Mouse (Mus musculus) midbrain, embryonic 14.5 days (tissue): ENCODE measurements around the gene Sumo2. TPM values are rescaled to one million over a fixed set of nuclear protein-coding genes. Genes with fewer than 3 reads are reported as not detected.

ENCODE experiments used
- ATAC-seq: fragments of 200-750 bp; cut with Nextera tagmentation; 2 replicates; pipeline ENCODE4 v1.8.0; 2017; ENCODE audit warnings: moderate number of reproducible peaks, moderate library complexity; ENCODE audit not compliant: low FRiP score, low TSS enrichment
- DNase-seq: peaks from one replicate; pipeline ENCODE4 v3.0.0-alpha.2; 2015
- H3K27ac ChIP-seq: fragments of 300-500 bp; sonication (generic); replicated peaks from 2 replicates; pipeline ENCODE4 v1.5.1; 2014; ENCODE audit warnings: mild to moderate bottlenecking, low read depth, low read length, moderate library complexity
- H3K27me3 ChIP-seq: fragments of 300-500 bp; sonication (generic); 2 replicates; pipeline ENCODE4 v1.6.1; 2014; ENCODE audit warnings: low read length, control low read depth, mixed read lengths; ENCODE audit not compliant: control insufficient read depth, insufficient read depth
- H3K36me3 ChIP-seq: fragments of 300-500 bp; sonication (generic); 2 replicates; pipeline ENCODE4 v1.6.1; 2014; ENCODE audit warnings: low read length, control low read depth; ENCODE audit not compliant: control insufficient read depth, insufficient read depth
- H3K4me1 ChIP-seq: fragments of 300-500 bp; sonication (generic); 2 replicates; pipeline ENCODE4 v1.6.1; 2014; ENCODE audit warnings: mild to moderate bottlenecking, antibody characterized with exemption, low read length, control low read depth; ENCODE audit not compliant: control insufficient read depth, insufficient read depth
- H3K4me2 ChIP-seq: fragments of 300-500 bp; sonication (generic); 2 replicates; pipeline ENCODE4 v1.6.1; 2014; ENCODE audit warnings: mild to moderate bottlenecking, low read length, moderate library complexity
- H3K4me3 ChIP-seq: fragments of 300-500 bp; sonication (generic); replicated peaks from 2 replicates; pipeline ENCODE4 v1.5.1; 2014; ENCODE audit warnings: low read depth, low read length
- H3K9ac ChIP-seq: fragments of 300-500 bp; sonication (generic); replicated peaks from 2 replicates; pipeline ENCODE4 v1.6.1; 2014; ENCODE audit warnings: mild to moderate bottlenecking, low read length, moderate library complexity
- H3K9me3 ChIP-seq: fragments of 300-500 bp; sonication (generic); 2 replicates; pipeline ENCODE4 v1.6.1; 2016; ENCODE audit warnings: low read length, control low read depth, mixed read lengths; ENCODE audit not compliant: control insufficient read depth
- WGBS: fragments of 180-500 bp; shearing (Covaris S2); extraction: QIAGEN DNeasy Blood & Tissue Kit; methylation state at CpG from one replicate; pipeline ENCODE4 v1.1.7; 2014; 5-methylcytosine and 5-hydroxymethylcytosine counted together
- polyA plus RNA-seq: library from polyadenylated mRNA; unstranded; fragments of >200 nt; fragmentation: Nextera tagmentation; extraction: Ambion mirVana; gene quantifications from 2 replicates; pipeline ENCODE4 v1.2.1, GENCODE M21; 2014

Gene Sumo2
- polyA plus RNA-seq, 1 experiment from 2014 or later: 1,259 TPM

GRCm38 (mm10) chr11:115522703-115523102, 13.4 kb downstream of the Sumo2 start:
- H3K4me2 ChIP-seq: no peak overlapping the region
- H3K9ac ChIP-seq: no peak overlapping the region
- 89% methylated on average over 2 of the region's 2 CpGs for WGBS
- no peak overlapping the region for H3K27ac ChIP-seq
- peaks cover 50% of the 10 kb centered on the region for H3K36me3 ChIP-seq
- H3K4me3 ChIP-seq: no peak overlapping the region
- H3K4me1 ChIP-seq: no peaks in the 10 kb centered on the region
- no peaks in the 10 kb centered on the region for H3K9me3 ChIP-seq
- no peak for ATAC-seq
- DNase-seq: no peak
- no peaks in the 10 kb centered on the region for H3K27me3 ChIP-seq

GRCm38 (mm10) chr11:115522238-115522637, 13.8 kb downstream of the Sumo2 start:
- Histone ChIP-seq H3K27ac (no peak overlapping the region), H3K4me1 (no peaks in the 10 kb centered on the region), H3K4me3 (no peak overlapping the region), H3K9me3 (no peaks in the 10 kb centered on the region), H3K9ac (no peak overlapping the region), H3K4me2 (no peak overlapping the region), H3K36me3 (peaks cover 45% of the 10 kb centered on the region), H3K27me3 (no peaks in the 10 kb centered on the region)
- 97% methylated on average over 2 of the region's 2 CpGs for WGBS
- ATAC-seq: no peak
- DNase-seq: no peak

GRCm38 (mm10) chr11:115521080-115521479, 15.0 kb downstream of the Sumo2 start:
- H3K4me1 ChIP-seq: no peaks in the 10 kb centered on the region
- H3K27me3 ChIP-seq: no peaks in the 10 kb centered on the region
- 90% methylated on average over 4 of the region's 4 CpGs for WGBS

GRCm38 (mm10) chr11:115520218-115520617, 15.9 kb downstream of the Sumo2 start:
- Histone ChIP-seq H3K4me1 (no peaks in the 10 kb centered on the region), H3K9me3 (no peaks in the 10 kb centered on the region), H3K4me2 (no peak overlapping the region), H3K27me3 (no peaks in the 10 kb centered on the region), H3K9ac (no peak overlapping the region), H3K27ac (no peak overlapping the region), H3K36me3 (peaks cover 25% of the 10 kb centered on the region), H3K4me3 (no peak overlapping the region)
- ATAC-seq (no peak), DNase-seq (no peak)
- 46% methylated on average over 2 of the region's 2 CpGs for WGBS

More at GRCm38 (mm10) chr11:115521080-115521479, 15.0 kb downstream of the Sumo2 start:
- H3K9me3 ChIP-seq: no peaks in the 10 kb centered on the region
- no peak overlapping the region for H3K4me2 ChIP-seq
- no peak overlapping the region for H3K4me3 ChIP-seq
- H3K36me3 ChIP-seq: peaks cover 34% of the 10 kb centered on the region
- no peak for DNase-seq
- H3K9ac ChIP-seq: no peak overlapping the region
- no peak overlapping the region for H3K27ac ChIP-seq
- no peak for ATAC-seq

- Histone ChIP-seq H3K4me3 (no peak overlapping the region), H3K27me3 (no peaks in the 10 kb centered on the region), H3K4me1 (no peaks in the 10 kb centered on the region), H3K9ac (no peak overlapping the region), H3K4me2 (no peak overlapping the region), H3K36me3 (peaks cover 19% of the 10 kb centered on the region), H3K9me3 (no peaks in the 10 kb centered on the region), H3K27ac (no peak overlapping the region)
- DNase-seq (no peak), ATAC-seq (no peak)
- WGBS: 92% methylated on average over 3 of the region's 3 CpGs
Measured at GRCm38 (mm10) chr11:115519581-115519980, 16.5 kb downstream of the Sumo2 start.

GRCm38 (mm10) chr11:115518693-115519092, 17.4 kb downstream of the Sumo2 start:
- Histone ChIP-seq H3K27ac (no peak overlapping the region), H3K4me1 (no peaks in the 10 kb centered on the region), H3K9me3 (no peaks in the 10 kb centered on the region), H3K9ac (no peak overlapping the region), H3K4me3 (no peak overlapping the region), H3K4me2 (no peak overlapping the region), H3K36me3 (peaks cover 11% of the 10 kb centered on the region), H3K27me3 (no peaks in the 10 kb centered on the region)
- 81% methylated on average over 9 of the region's 9 CpGs for WGBS
- DNase-seq (no peak), ATAC-seq (no peak)

GRCm38 (mm10) chr11:115516942-115517341, 19.1 kb downstream of the Sumo2 start:
- Histone ChIP-seq H3K27me3 (no peaks in the 10 kb centered on the region), H3K4me2 (no peak overlapping the region), H3K4me1 (no peaks in the 10 kb centered on the region), H3K4me3 (no peak overlapping the region), H3K9me3 (no peaks in the 10 kb centered on the region), H3K27ac (no peak overlapping the region), H3K36me3 (peaks cover under 1% of the 10 kb centered on the region; the same call in 1 of the 2 replicates), H3K9ac (no peak overlapping the region)
- WGBS: 86% methylated on average over 5 of the region's 5 CpGs
- no peak for DNase-seq
- no peak for ATAC-seq

GRCm38 (mm10) chr11:115515021-115515420, 21.1 kb downstream of the Sumo2 start:
- Histone ChIP-seq H3K9me3 (no peaks in the 10 kb centered on the region), H3K27me3 (no peaks in the 10 kb centered on the region), H3K4me3 (no peak overlapping the region), H3K9ac (no peak overlapping the region), H3K36me3 (no peaks in the 10 kb centered on the region), H3K4me2 (no peak overlapping the region), H3K4me1 (peaks cover 15% of the 10 kb centered on the region), H3K27ac (no peak overlapping the region)
- no peak for ATAC-seq
- no peak for DNase-seq
- WGBS: 71% methylated on average over 6 of the region's 6 CpGs

- ATAC-seq (peak; percentile 97), DNase-seq (peak; percentile 98)
- no peaks in the 10 kb centered on the region for H3K27me3 ChIP-seq
- no peaks in the 10 kb centered on the region for H3K9me3 ChIP-seq
- WGBS: under 1% methylated on average over 24 of the region's 24 CpGs
- H3K27ac ChIP-seq: peak within 1 kb of the TSS; percentile 78
- no peaks in the 10 kb centered on the region for H3K36me3 ChIP-seq
- H3K4me1 ChIP-seq: peaks cover 20% of the 10 kb centered on the region
- peak within 1 kb of the TSS; percentile 72 for H3K4me3 ChIP-seq
- H3K4me2 ChIP-seq: peak within 1 kb of the TSS; percentile 79
- peak within 1 kb of the TSS; percentile 93 for H3K9ac ChIP-seq
Measured at GRCm38 (mm10) chr11:115514238-115514663, 21.8 kb downstream of the Sumo2 start, which contains the start of gene Jpt1. Gene Jpt1, minus strand, starts transcription at chr11:115514387.
